Mouse (Mus musculus) erythroblast, embryonic 14.5 days (primary cell): ENCODE measurements around the gene Dpysl5.

Experiments used
- GATA1 ChIP-seq: IDR thresholded peaks from 2 replicates; pipeline ENCODE4 v1.6.1; 2012; ENCODE audit warnings: low read length, inconsistent platforms, mixed read lengths
- TAL1 ChIP-seq: IDR thresholded peaks from 3 replicates; pipeline ENCODE4 v1.6.1; 2012; ENCODE audit warnings: low read length, inconsistent platforms, mixed read lengths

DNA sequence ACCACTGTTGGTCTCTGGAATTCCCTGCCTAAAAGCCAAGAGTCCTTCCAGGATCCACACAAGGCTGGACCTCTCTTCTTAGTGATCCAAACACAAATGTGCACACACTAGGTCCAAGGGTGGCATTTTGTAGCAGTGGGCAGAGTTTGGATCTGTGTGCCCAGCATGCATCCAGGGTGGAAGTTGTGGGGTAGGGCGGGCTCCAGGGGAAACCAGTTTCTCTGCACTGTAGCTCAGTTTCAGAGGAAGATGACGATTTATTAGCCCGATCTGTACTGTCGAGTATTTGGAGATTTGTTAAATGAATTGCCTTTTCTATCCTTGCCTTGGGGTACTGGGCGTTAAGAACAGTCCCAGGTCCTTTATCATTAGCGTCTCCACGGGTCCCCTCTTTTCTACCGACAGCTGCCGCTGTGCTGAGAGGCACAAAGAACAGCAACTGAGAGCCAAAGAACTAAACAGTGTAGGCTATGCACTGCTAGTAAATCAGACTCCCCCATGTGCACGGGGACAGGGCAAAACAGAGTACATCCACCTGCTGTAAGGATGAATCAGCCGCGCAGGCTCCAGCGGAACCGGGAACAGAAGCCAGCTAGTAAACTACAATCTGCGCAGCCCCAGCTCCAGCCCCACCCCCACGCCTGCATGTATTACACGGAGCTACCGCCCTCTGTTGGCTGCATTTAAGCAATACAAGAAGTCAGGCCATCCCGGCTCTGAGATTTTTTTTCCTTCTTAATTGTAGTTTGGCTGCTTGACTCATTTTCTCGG lies 63.4 kb downstream of the Dpysl5 start:
- no peak for TF ChIP-seq GATA1
- TF ChIP-seq TAL1, result no peak
